Mouse (Mus musculus) limb, embryonic 12.5 days (tissue): ENCODE measurements at regions not wholly inside any gene's neighbourhood (a gene's known extent, or its start where the extent isn't known, plus 50 kb on each side); places are given as distances from the start of the nearest gene placed in this dataset.

Experiments
- ATAC-seq: fragments of 200-750 bp; cut with Nextera tagmentation; 2 replicates; pipeline ENCODE4 v1.8.0; 2017; ENCODE audit warnings: low read depth, moderate TSS enrichment; ENCODE audit not compliant: insufficient number of reproducible peaks, insufficient read depth, low FRiP score, low TSS enrichment
- H3K27ac ChIP-seq: fragments of 300-500 bp; sonication (generic); 2 replicates; pipeline ENCODE4 v1.5.1; 2016; ENCODE audit warnings: mild to moderate bottlenecking, moderate library complexity
- H3K27me3 ChIP-seq: fragments of 300-500 bp; sonication (generic); 2 replicates; pipeline ENCODE4 v1.6.1; 2016; ENCODE audit warnings: mild to moderate bottlenecking, moderate library complexity
- H3K36me3 ChIP-seq: fragments of 300-500 bp; sonication (generic); 2 replicates; pipeline ENCODE4 v1.6.1; 2016; ENCODE audit warnings: mild to moderate bottlenecking, moderate library complexity
- H3K4me1 ChIP-seq: fragments of 300-500 bp; sonication (generic); replicated peaks from 2 replicates; pipeline ENCODE4 v1.6.1; 2016
- H3K4me2 ChIP-seq: fragments of 300-500 bp; sonication (generic); 2 replicates; pipeline ENCODE4 v1.6.1; 2016; ENCODE audit warnings: mild to moderate bottlenecking, moderate library complexity
- H3K4me3 ChIP-seq: fragments of 300-500 bp; sonication (generic); replicated peaks from 2 replicates; pipeline ENCODE4 v1.5.1; 2016; ENCODE audit warnings: mild to moderate bottlenecking
- H3K9ac ChIP-seq: fragments of 300-500 bp; sonication (generic); replicated peaks from 2 replicates; pipeline ENCODE4 v1.6.1; 2016; ENCODE audit warnings: mild to moderate bottlenecking, moderate library complexity
- H3K9me3 ChIP-seq: fragments of 300-500 bp; sonication (generic); 2 replicates; pipeline ENCODE4 v1.6.1; 2016; ENCODE audit warnings: mild to moderate bottlenecking, moderate library complexity
- WGBS: fragments of 180-500 bp; shearing (Covaris S2); methylation state at CpG from one replicate; pipeline ENCODE4 v1.1.7; 2016; 5-methylcytosine and 5-hydroxymethylcytosine counted together

- H3K27ac ChIP-seq, result no peak overlapping the region
- H3K27me3 ChIP-seq, result no peaks in the 10 kb centered on the region
- H3K4me2 ChIP-seq, result no peak overlapping the region
- H3K9ac ChIP-seq, result no peak overlapping the region
- H3K4me3 ChIP-seq, result no peak overlapping the region
- H3K36me3 ChIP-seq, result no peaks in the 10 kb centered on the region
- ATAC-seq, result no peak
- no peaks in the 10 kb centered on the region for H3K4me1 ChIP-seq
- no peaks in the 10 kb centered on the region; the same call in 1 of the 2 replicates for H3K9me3 ChIP-seq
- WGBS, result 73% methylated on average over 5 of the region's 5 CpGs
Observed at GRCm38 (mm10) chr13:47398976-47399375, 276.5 kb downstream of the Rnf144b start.

DNA sequence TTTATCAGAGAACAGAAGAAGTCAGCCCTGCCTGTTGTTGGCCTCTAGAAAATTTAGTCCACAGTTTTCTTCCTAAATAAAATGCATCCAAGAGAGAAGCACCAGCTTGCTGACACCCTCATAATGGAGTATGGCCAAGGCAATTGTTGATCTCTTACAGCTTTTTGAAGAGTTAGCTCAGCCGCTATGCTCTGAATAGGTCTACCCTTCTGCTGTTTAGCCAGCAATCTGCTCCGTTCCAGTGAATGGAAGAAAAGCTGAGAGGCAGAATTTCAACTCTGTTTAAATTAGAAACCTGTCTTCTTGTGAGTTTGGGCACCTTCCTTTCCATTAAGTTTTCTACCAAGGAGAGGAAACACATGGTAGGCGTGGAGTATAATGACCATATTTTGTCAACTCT is 290.8 kb downstream of the Rnf144b start:
- H3K27ac ChIP-seq, result no peak overlapping the region
- 89% methylated on average over 3 of the region's 3 CpGs for WGBS

DNA sequence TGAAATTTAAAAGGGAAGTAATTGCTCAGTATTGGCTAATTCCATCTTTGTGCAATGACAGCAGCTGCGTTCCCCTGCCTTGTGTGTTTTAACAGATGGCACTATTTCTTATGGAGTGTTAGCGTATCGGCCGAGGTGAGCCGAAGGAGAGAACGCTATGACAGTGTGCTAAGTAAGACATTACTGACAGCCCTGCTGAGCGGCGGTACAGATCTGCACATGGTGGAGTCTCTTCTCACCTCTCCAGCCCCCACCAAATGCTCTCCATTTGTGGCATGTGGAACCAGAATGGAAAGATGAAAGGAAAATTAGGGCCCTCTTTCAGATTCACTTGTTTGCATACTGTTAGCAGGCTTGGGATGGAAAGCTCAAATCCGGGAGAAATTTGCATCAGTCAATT is 291.5 kb downstream of the Rnf144b start:
- Histone ChIP-seq H3K27me3 (no peaks in the 10 kb centered on the region; the same call in 1 of the 2 replicates), H3K4me3 (no peak overlapping the region), H3K9me3 (no peaks in the 10 kb centered on the region), H3K36me3 (no peaks in the 10 kb centered on the region), H3K4me2 (no peak overlapping the region), H3K27ac (no peak overlapping the region), H3K4me1 (no peaks in the 10 kb centered on the region), H3K9ac (no peak overlapping the region)
- ATAC-seq, result no peak
- 81% methylated on average over 9 of the region's 9 CpGs for WGBS

More for the DNA sequence above, 290.8 kb downstream of the Rnf144b start:
- H3K4me2 ChIP-seq, result no peak overlapping the region
- H3K36me3 ChIP-seq, result no peaks in the 10 kb centered on the region
- H3K4me3 ChIP-seq, result no peak overlapping the region
- no peak overlapping the region for H3K9ac ChIP-seq
- ATAC-seq, result no peak
- H3K27me3 ChIP-seq, result no peaks in the 10 kb centered on the region; the same call in 1 of the 2 replicates
- no peaks in the 10 kb centered on the region for H3K4me1 ChIP-seq
- H3K9me3 ChIP-seq, result no peaks in the 10 kb centered on the region

DNA sequence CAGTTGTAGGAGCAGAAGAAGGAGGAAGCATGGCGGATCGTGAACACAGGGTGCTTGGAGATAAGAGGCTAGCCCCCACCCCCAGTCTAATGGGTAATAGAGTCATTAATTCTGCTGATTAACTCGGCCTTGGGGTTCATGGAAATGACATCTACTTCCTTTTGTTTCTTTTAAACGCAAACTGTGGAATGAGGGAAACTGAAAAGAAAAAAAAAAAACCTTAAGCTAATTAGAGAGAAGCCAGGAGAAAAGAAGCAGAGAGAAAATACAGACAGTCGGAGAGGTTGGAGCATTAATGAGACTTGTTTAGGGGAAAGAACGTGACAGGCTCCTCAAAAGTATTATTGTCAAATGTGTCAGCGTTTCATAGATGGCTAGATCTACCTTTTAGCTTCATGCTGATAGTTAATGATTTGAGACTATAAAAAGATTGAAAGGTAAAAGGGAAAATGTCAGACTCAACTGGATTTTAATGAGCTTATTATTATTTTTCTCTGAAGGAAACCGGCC is 307.5 kb downstream of the Rnf144b start:
- Histone ChIP-seq H3K27ac (no peak overlapping the region), H3K4me3 (no peak overlapping the region), H3K9me3 (no peaks in the 10 kb centered on the region), H3K9ac (no peak overlapping the region), H3K36me3 (no peaks in the 10 kb centered on the region), H3K4me1 (peaks cover 3% of the 10 kb centered on the region; the same call in 1 of the 2 replicates), H3K4me2 (no peak overlapping the region), H3K27me3 (no peaks in the 10 kb centered on the region)
- no peak for ATAC-seq
- 49% methylated on average over 8 of the region's 8 CpGs for WGBS

GRCm38 (mm10) chr13:47430409-47430808 is 308.0 kb downstream of the Rnf144b start:
- Histone ChIP-seq H3K4me1 (peaks cover 3% of the 10 kb centered on the region; the same call in 1 of the 2 replicates), H3K36me3 (no peaks in the 10 kb centered on the region), H3K9ac (no peak overlapping the region), H3K27me3 (no peaks in the 10 kb centered on the region), H3K4me3 (no peak overlapping the region), H3K27ac (no peak overlapping the region), H3K4me2 (no peak overlapping the region), H3K9me3 (no peaks in the 10 kb centered on the region)
- no peak for ATAC-seq
- WGBS, result 78% methylated on average over 9 of the region's 9 CpGs

GRCm38 (mm10) chr13:47435631-47436030 is 313.2 kb downstream of the Rnf144b start:
- no peaks in the 10 kb centered on the region for H3K9me3 ChIP-seq
- no peaks in the 10 kb centered on the region for H3K27me3 ChIP-seq
- 92% methylated on average over 7 of the region's 7 CpGs for WGBS
- no peak for ATAC-seq
- no peaks in the 10 kb centered on the region for H3K36me3 ChIP-seq
- no peak overlapping the region for H3K4me3 ChIP-seq
- H3K4me1 ChIP-seq, result no peaks in the 10 kb centered on the region
- no peak overlapping the region for H3K9ac ChIP-seq
- no peak overlapping the region for H3K27ac ChIP-seq
- H3K4me2 ChIP-seq, result no peak overlapping the region

DNA sequence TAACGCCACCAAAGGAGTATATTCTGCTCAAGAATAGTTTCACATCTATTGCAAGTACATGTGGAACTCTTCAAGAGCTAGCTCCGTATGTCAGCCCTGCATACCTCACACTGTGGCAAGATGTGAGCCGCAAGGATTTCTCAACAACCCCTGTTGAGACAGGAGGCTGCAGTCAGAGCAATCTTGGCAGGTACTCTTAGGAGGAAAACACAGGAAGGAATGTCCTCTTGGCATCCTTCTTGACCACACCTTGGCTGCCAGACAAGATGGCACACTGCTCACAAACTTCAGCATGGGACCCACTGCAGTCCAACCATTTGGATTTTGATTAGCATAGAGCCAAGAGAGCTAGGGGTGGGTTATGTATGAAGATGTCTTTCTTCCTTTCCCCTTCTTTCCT is 322.4 kb downstream of the Rnf144b start:
- Histone ChIP-seq H3K27ac (no peak overlapping the region), H3K9ac (no peak overlapping the region), H3K27me3 (no peaks in the 10 kb centered on the region), H3K9me3 (no peaks in the 10 kb centered on the region), H3K36me3 (no peaks in the 10 kb centered on the region), H3K4me2 (no peak overlapping the region), H3K4me1 (no peaks in the 10 kb centered on the region), H3K4me3 (no peak overlapping the region)
- ATAC-seq, result no peak
- 85% methylated on average over 3 of the region's 3 CpGs for WGBS

- ATAC-seq, result no peak
- Histone ChIP-seq H3K36me3 (no peaks in the 10 kb centered on the region), H3K4me2 (no peak overlapping the region), H3K9ac (no peak overlapping the region), H3K4me3 (no peak overlapping the region), H3K27me3 (peaks cover 4% of the 10 kb centered on the region; the same call in 1 of the 2 replicates), H3K9me3 (no peaks in the 10 kb centered on the region), H3K27ac (no peak overlapping the region), H3K4me1 (no peaks in the 10 kb centered on the region)
- WGBS, result 64% methylated on average over 17 of the region's 17 CpGs
Observed at GRCm38 (mm10) chr13:47452186-47452760, 329.8 kb downstream of the Rnf144b start.

- Histone ChIP-seq H3K4me2 (no peak overlapping the region), H3K4me1 (no peaks in the 10 kb centered on the region), H3K4me3 (no peak overlapping the region), H3K27ac (no peak overlapping the region), H3K9me3 (no peaks in the 10 kb centered on the region), H3K27me3 (no peaks in the 10 kb centered on the region), H3K36me3 (no peaks in the 10 kb centered on the region), H3K9ac (no peak overlapping the region)
- WGBS, result 88% methylated on average over 8 of the region's 8 CpGs
- ATAC-seq, result no peak
Observed at GRCm38 (mm10) chr13:47462148-47462547, 339.7 kb downstream of the Rnf144b start.

DNA sequence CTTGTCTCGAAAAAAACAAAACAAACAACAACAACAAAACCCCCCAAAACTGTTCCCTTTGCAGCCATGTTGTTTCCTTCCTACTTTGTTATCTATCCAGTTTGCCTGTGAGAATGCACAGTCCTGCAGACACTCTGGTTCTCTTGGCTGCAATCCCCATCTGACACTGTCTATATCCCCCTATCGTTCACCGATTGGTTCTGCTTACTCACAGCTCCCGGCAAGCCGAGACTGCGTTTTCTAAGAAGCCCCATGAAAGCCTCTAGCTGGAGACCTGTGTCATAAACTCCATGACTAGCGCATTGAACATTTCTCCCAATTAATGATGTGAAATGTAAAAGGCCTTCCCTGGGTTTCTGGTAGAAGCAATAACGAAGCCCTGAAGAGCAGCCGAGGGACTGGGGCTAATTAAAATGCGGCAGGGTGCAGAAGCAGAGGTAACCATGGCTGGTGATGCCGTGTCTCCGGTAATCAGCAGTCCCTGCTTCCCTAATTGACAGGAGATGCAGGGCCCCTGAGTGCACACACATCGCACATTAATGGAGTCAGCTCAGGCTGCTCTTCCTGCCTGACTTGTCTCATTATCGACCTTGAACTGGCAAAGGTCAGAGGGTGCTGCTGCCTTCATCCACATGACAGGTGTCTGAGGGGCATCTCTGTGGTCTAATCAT is 349.2 kb downstream of the Rnf144b start:
- Histone ChIP-seq H3K4me1 (no peaks in the 10 kb centered on the region; the same call in 1 of the 2 replicates), H3K27me3 (no peaks in the 10 kb centered on the region), H3K36me3 (no peaks in the 10 kb centered on the region), H3K4me3 (no peak overlapping the region), H3K4me2 (no peak overlapping the region), H3K9ac (0 out of 2 replicates have a peak overlapping the region, but pooled peaks have one; percentile 4), H3K27ac (no peak overlapping the region), H3K9me3 (no peaks in the 10 kb centered on the region)
- ATAC-seq, result no peak; the same call in 1 of the 2 replicates
- 32% methylated on average over 14 of the region's 14 CpGs for WGBS

GRCm38 (mm10) chr13:47480159-47480558 is 357.7 kb downstream of the Rnf144b start:
- WGBS, result 82% methylated on average over 10 of the region's 10 CpGs
- no peaks in the 10 kb centered on the region for H3K36me3 ChIP-seq
- H3K9me3 ChIP-seq, result no peaks in the 10 kb centered on the region
- no peak for ATAC-seq
- no peaks in the 10 kb centered on the region; the same call in 1 of the 2 replicates for H3K27me3 ChIP-seq
- no peak overlapping the region for H3K27ac ChIP-seq
- no peak overlapping the region for H3K4me3 ChIP-seq
- no peak overlapping the region for H3K9ac ChIP-seq
- no peak overlapping the region for H3K4me2 ChIP-seq
- no peaks in the 10 kb centered on the region for H3K4me1 ChIP-seq
